Mouse (Mus musculus) neural tube, embryonic 13.5 days (tissue): ENCODE measurements around the gene Erfe. TPM values are rescaled to one million over a fixed set of nuclear protein-coding genes. Genes with fewer than 3 reads are reported as not detected.

Experiments
- ATAC-seq: fragments of 200-750 bp; cut with Nextera tagmentation; 2 replicates; pipeline ENCODE4 v1.8.0; 2017; ENCODE audit warnings: low read depth, mild to moderate bottlenecking, moderate TSS enrichment, moderate library complexity
- H3K27ac ChIP-seq: fragments of 300-500 bp; sonication (generic); replicated peaks from 2 replicates; pipeline ENCODE4 v1.5.1; 2015; ENCODE audit warnings: moderate library complexity, mild to moderate bottlenecking, inconsistent platforms
- H3K27me3 ChIP-seq: fragments of 300-500 bp; sonication (generic); 2 replicates; pipeline ENCODE4 v1.6.1; 2015; ENCODE audit warnings: mild to moderate bottlenecking, inconsistent platforms
- H3K36me3 ChIP-seq: fragments of 300-500 bp; sonication (generic); 2 replicates; pipeline ENCODE4 v1.6.1; 2015; ENCODE audit warnings: mild to moderate bottlenecking, inconsistent platforms
- H3K4me1 ChIP-seq: fragments of 300-500 bp; sonication (generic); replicated peaks from 2 replicates; pipeline ENCODE4 v1.6.1; 2015; ENCODE audit warnings: inconsistent platforms
- H3K4me2 ChIP-seq: fragments of 300-500 bp; sonication (generic); 2 replicates; pipeline ENCODE4 v1.6.1; 2015; ENCODE audit warnings: inconsistent platforms, mild to moderate bottlenecking, moderate library complexity
- H3K4me3 ChIP-seq: fragments of 300-500 bp; sonication (generic); 2 replicates; pipeline ENCODE4 v1.5.1; 2015; ENCODE audit warnings: mild to moderate bottlenecking, inconsistent platforms
- H3K9ac ChIP-seq: fragments of 300-500 bp; sonication (generic); 2 replicates; pipeline ENCODE4 v1.6.1; 2015; ENCODE audit warnings: moderate library complexity, mild to moderate bottlenecking, inconsistent platforms
- H3K9me3 ChIP-seq: fragments of 300-500 bp; sonication (generic); 2 replicates; pipeline ENCODE4 v1.6.1; 2016; ENCODE audit warnings: inconsistent platforms
- WGBS: fragments of 180-500 bp; shearing (Covaris S2); methylation state at CpG from one replicate; pipeline ENCODE4 v1.1.7; 2015; 5-methylcytosine and 5-hydroxymethylcytosine counted together
- polyA plus RNA-seq: library from polyadenylated mRNA; unstranded; fragments of >200 nt; fragmentation: Nextera tagmentation; extraction: Ambion mirVana; gene quantifications from 2 replicates; pipeline ENCODE4 v1.2.1, GENCODE M21; 2015

Gene Erfe
- polyA plus RNA-seq, 1 experiment from 2014 or later = 0.47 TPM

- H3K4me2 ChIP-seq = no peak within 1 kb of the TSS
- H3K4me1 ChIP-seq = no peaks in the 10 kb centered on the region
- H3K27ac ChIP-seq = no peak within 1 kb of the TSS
- H3K27me3 ChIP-seq = peaks cover 9% of the 10 kb centered on the region
- H3K36me3 ChIP-seq = no peaks in the 10 kb centered on the region
- H3K9ac ChIP-seq = no peak within 1 kb of the TSS
- H3K9me3 ChIP-seq = no peaks in the 10 kb centered on the region
- 65% methylated on average over 4 of the region's 4 CpGs for WGBS
- no peak for ATAC-seq
- no peak within 1 kb of the TSS for H3K4me3 ChIP-seq
Observed at GRCm38 (mm10) chr1:91350841-91351240, 15.4 kb upstream of the Erfe start, which contains the start of gene Klhl30. TSS of gene Klhl30 (plus strand) at chr1:91351016.

DNA sequence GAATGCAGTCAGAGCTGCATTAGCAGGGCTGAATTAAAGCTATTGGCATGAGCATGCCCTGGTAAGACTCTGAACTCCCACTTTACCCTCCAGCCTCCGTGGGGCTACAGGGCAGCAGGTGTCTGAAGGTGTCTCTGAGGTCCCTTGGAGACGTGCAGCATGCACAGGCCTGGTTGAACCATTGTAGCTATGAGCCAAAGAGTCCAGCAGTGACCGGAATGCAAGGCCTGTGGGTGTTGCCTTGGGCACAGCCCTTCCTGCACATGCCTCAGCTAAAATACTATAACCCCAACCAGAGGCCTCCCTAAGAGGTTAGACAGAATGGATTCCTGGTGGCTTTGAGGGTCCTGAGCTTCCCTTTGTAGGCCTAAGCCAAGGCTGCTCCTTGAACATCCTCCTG, 15.0 kb upstream of the Erfe start:
- no peak for ATAC-seq
- no peaks in the 10 kb centered on the region for H3K9me3 ChIP-seq
- H3K4me3 ChIP-seq = no peak overlapping the region
- no peak overlapping the region for H3K4me2 ChIP-seq
- H3K36me3 ChIP-seq = no peaks in the 10 kb centered on the region
- no peaks in the 10 kb centered on the region for H3K4me1 ChIP-seq
- H3K27me3 ChIP-seq = peaks cover 5% of the 10 kb centered on the region
- no peak overlapping the region for H3K27ac ChIP-seq
- H3K9ac ChIP-seq = no peak overlapping the region
- WGBS = 85% methylated on average over 3 of the region's 3 CpGs

DNA sequence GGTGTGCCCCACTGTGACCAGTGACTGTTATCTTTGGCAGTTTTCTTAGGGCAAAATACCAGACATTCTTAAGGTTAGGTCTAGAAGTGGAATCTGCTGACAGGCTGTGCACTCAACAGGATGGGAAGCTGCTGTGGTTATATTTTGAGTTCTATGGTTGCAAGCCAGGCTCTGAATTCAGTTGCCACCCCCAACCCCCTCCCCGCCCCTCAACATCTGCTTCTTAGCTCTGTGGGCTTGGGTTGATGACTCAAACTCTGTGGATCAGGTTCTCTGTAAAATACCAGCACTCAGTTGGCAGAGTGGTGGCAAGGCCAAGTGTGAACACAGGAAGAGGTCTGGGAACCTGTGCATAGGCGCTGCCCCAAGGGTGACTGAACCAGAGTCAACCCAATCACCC, 14.0 kb upstream of the Erfe start:
- H3K27me3 ChIP-seq = no peaks in the 10 kb centered on the region
- no peak for ATAC-seq
- WGBS = 88% methylated on average over 2 of the region's 2 CpGs
- no peak overlapping the region for H3K27ac ChIP-seq
- no peaks in the 10 kb centered on the region for H3K4me1 ChIP-seq
- no peaks in the 10 kb centered on the region for H3K9me3 ChIP-seq
- no peak overlapping the region for H3K4me2 ChIP-seq
- H3K9ac ChIP-seq = no peak overlapping the region
- H3K36me3 ChIP-seq = no peaks in the 10 kb centered on the region
- no peak overlapping the region for H3K4me3 ChIP-seq

GRCm38 (mm10) chr1:91356105-91356504, 10.1 kb upstream of the Erfe start:
- WGBS = 86% methylated on average over 11 of the region's 11 CpGs
- Histone ChIP-seq H3K27me3 (no peaks in the 10 kb centered on the region), H3K27ac (no peak overlapping the region), H3K4me2 (no peak overlapping the region), H3K4me1 (no peaks in the 10 kb centered on the region), H3K9ac (no peak overlapping the region), H3K4me3 (no peak overlapping the region), H3K9me3 (no peaks in the 10 kb centered on the region), H3K36me3 (no peaks in the 10 kb centered on the region)
- ATAC-seq = no peak

DNA sequence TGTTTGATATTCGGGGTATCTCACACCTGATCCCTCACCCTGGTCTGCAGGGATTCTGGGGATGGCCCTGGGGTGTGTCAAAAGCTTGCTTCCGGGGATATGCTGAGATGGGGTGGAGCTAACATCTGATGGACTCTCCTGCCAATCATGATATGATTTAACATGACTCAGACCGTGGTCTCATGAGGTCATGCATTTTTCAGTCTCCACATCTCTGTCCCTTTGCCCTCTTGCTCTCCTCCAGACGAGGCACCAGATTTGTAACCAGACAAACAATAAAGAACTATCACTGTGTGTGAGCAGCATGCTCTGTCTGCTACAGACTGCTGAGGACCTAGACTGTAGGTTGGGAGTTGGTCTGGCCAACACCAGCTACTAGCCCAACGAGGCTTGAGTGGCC, 4.1 kb upstream of the Erfe start:
- no peaks in the 10 kb centered on the region for H3K36me3 ChIP-seq
- no peak overlapping the region for H3K9ac ChIP-seq
- H3K4me1 ChIP-seq = peaks cover 11% of the 10 kb centered on the region
- ATAC-seq = no peak
- 81% methylated on average over 5 of the region's 5 CpGs for WGBS
- H3K4me2 ChIP-seq = no peak overlapping the region
- H3K27me3 ChIP-seq = peaks cover 20% of the 10 kb centered on the region
- peaks cover 5% of the 10 kb centered on the region for H3K9me3 ChIP-seq
- no peak overlapping the region for H3K27ac ChIP-seq
- H3K4me3 ChIP-seq = no peak overlapping the region

- peaks cover 11% of the 10 kb centered on the region for H3K4me1 ChIP-seq
- peaks cover 3% of the 10 kb centered on the region; the same call in 1 of the 2 replicates for H3K36me3 ChIP-seq
- WGBS = 93% methylated on average over 16 of the region's 16 CpGs
- no peak for ATAC-seq
- peaks cover 5% of the 10 kb centered on the region for H3K9me3 ChIP-seq
- no peak overlapping the region for H3K4me2 ChIP-seq
- no peak overlapping the region for H3K4me3 ChIP-seq
- H3K27ac ChIP-seq = no peak overlapping the region
- peaks cover 32% of the 10 kb centered on the region for H3K27me3 ChIP-seq
- no peak overlapping the region for H3K9ac ChIP-seq
Observed at GRCm38 (mm10) chr1:91364822-91365644, 1.2 kb upstream of the Erfe start.

GRCm38 (mm10) chr1:91365816-91366214, 415 bp upstream of the Erfe start:
- ATAC-seq = no peak
- Histone ChIP-seq H3K9me3 (peaks cover 5% of the 10 kb centered on the region), H3K27ac (no peak overlapping the region), H3K36me3 (peaks cover 10% of the 10 kb centered on the region), H3K9ac (peak overlapping the region; percentile 57; the same call in 1 of the 2 replicates), H3K4me1 (peaks cover 11% of the 10 kb centered on the region), H3K4me3 (peak overlapping the region; percentile 36), H3K4me2 (peak overlapping the region; percentile 67), H3K27me3 (peaks cover 32% of the 10 kb centered on the region)
- WGBS = 28% methylated on average over 8 of the region's 8 CpGs

DNA sequence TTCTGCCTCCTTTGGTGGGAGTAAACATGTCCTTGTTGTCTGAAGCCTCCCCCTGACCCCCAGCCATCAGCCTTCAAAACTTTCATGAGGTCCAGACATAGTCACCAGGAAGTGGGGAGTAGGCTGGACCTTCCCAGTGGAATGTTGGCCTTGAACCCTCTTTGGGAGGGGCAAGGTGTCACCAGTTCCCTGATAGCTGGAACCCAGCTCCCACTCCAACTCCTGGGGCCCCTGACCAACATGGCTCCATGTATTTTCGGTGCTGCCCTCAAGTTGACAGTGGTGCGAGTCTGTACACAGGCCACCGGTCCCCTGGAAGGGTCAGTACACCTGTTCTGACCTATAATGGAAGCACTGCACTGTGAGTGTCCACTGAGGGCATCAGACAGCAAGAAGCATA, 1.1 kb downstream of the Erfe start:
- Histone ChIP-seq H3K27me3 (peaks cover 32% of the 10 kb centered on the region), H3K9me3 (peaks cover 5% of the 10 kb centered on the region), H3K9ac (no peak overlapping the region), H3K27ac (no peak overlapping the region), H3K4me2 (no peak overlapping the region), H3K4me3 (no peak overlapping the region), H3K36me3 (peaks cover 25% of the 10 kb centered on the region), H3K4me1 (peaks cover 11% of the 10 kb centered on the region)
- WGBS = 93% methylated on average over 3 of the region's 3 CpGs
- ATAC-seq = no peak

GRCm38 (mm10) chr1:91369408-91369807, 3.2 kb downstream of the Erfe start:
- Histone ChIP-seq H3K27me3 (peaks cover 32% of the 10 kb centered on the region), H3K9ac (no peak overlapping the region), H3K4me3 (no peak overlapping the region), H3K36me3 (peaks cover 46% of the 10 kb centered on the region), H3K4me2 (no peak overlapping the region), H3K27ac (no peak overlapping the region), H3K9me3 (0 out of 2 replicates have a peak, but pooled peaks cover 2% of the 10 kb centered on the region), H3K4me1 (peaks cover 11% of the 10 kb centered on the region)
- WGBS = 79% methylated on average over 4 of the region's 4 CpGs
- ATAC-seq = no peak

DNA sequence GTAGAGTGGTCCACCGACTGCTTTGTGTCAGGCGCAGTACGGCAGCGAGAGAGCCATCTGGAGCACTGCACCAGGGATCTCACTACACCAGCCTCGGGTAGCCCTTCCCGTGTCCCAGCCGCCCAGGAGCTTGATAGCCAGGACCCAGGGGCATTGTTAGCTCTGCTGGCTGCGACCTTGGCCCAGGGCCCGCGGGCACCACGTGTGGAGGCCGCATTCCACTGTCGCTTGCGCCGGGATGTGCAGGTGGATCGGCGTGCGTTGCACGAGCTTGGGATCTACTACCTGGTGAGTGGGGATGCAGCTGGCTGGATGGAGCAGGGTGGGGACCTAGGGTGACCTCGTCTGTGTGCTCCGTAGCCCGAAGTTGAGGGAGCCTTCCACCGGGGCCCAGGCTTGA, 3.8 kb downstream of the Erfe start:
- ATAC-seq = no peak
- 80% methylated on average over 23 of the region's 23 CpGs for WGBS

DNA sequence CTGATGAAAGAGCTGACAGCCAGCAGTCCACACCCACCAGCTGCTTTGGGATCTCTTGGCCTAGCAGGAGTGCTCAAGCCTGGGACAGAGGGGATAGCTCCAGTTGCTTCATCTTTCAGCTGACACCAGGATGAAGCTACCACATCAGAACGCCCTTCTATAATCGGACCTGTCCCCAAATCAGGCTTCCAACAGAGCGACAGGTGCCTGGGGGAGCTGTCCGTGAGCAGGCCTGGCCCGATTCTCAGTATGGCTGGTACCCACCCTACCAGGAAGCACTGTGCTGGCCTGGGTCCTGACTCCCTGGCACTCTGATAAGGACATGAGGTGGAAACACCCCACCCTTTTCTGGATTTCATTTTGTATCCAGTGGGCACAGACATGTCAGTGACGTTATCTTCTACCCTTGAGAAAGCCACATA, 7.2 kb downstream of the Erfe start:
- H3K4me3 ChIP-seq = no peak overlapping the region
- H3K4me1 ChIP-seq = no peaks in the 10 kb centered on the region
- 92% methylated on average over 6 of the region's 6 CpGs for WGBS
- no peak overlapping the region for H3K4me2 ChIP-seq
- H3K9ac ChIP-seq = no peak overlapping the region
- no peak overlapping the region for H3K27ac ChIP-seq
- H3K9me3 ChIP-seq = no peaks in the 10 kb centered on the region
- peaks cover 87% of the 10 kb centered on the region for H3K36me3 ChIP-seq
- no peak for ATAC-seq
- 0 out of 2 replicates have a peak, but pooled peaks cover 2% of the 10 kb centered on the region for H3K27me3 ChIP-seq

More for the DNA sequence above, 3.8 kb downstream of the Erfe start:
- H3K4me1 ChIP-seq = peaks cover 11% of the 10 kb centered on the region
- H3K9ac ChIP-seq = no peak overlapping the region
- H3K27ac ChIP-seq = no peak overlapping the region
- H3K9me3 ChIP-seq = no peaks in the 10 kb centered on the region
- H3K27me3 ChIP-seq = peaks cover 30% of the 10 kb centered on the region
- peaks cover 53% of the 10 kb centered on the region for H3K36me3 ChIP-seq
- no peak overlapping the region for H3K4me3 ChIP-seq
- no peak overlapping the region for H3K4me2 ChIP-seq

DNA sequence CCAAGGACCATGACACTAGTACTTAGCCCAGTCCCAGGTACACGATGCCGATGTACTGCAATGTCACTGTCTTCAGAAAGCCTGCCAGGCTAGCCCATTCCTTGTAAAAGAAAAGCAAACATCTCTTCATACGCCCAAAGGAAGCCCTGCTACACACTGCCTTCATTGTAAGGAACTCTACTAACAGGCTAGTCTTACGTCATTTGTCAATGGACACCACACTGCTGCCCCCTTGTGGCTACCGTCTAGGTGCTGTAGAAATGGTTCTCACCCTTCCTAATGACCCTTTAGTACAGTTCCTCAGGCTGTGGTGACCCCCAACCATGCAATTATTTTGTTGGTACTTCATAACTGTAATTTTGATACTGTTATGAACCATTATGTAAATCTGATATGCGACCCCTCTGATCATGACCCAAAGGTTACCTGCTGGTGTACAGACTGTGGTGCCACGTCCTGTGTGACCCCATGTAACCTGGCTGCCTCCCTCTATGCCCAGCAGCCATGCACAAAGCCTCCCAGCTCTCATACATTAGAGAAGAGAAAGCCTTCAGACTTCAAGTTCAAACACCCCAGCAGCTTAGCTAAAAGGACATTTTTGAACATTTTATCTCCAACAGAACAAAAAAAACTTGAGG, 14.3 kb downstream of the Erfe start:
- Histone ChIP-seq H3K27ac (no peak overlapping the region), H3K36me3 (peaks cover 96% of the 10 kb centered on the region), H3K4me3 (no peak overlapping the region), H3K9me3 (no peaks in the 10 kb centered on the region), H3K27me3 (no peaks in the 10 kb centered on the region), H3K4me2 (no peak overlapping the region), H3K9ac (no peak overlapping the region), H3K4me1 (no peaks in the 10 kb centered on the region)
- 58% methylated on average over 7 of the region's 7 CpGs for whole genome bisulfite sequencing
- ATAC-seq = peak; percentile 53; the same call in 1 of the 2 replicates
